Mouse (Mus musculus): ENCODE measurements around the gene Schip1. TPM values are rescaled to one million over a fixed set of nuclear protein-coding genes. Genes with fewer than 3 reads are reported as not detected.
A peak's percentile ranks its signal among the peaks of the same experiment; 100 is the strongest.
"Not testable (repeated sequence)": the region's sequence is repeated elsewhere in the genome, so short reads cannot be mapped to it uniquely, and the experiment has no call there.

The Schip1 gene
- polyA plus RNA-seq, 1 experiment from 2014 or later = 76.9 TPM

- H3K4me1 ChIP-seq (replicated peaks; ENCODE audit: control insufficient read depth, insufficient read depth, low read length); H3K36me3 ChIP-seq (ENCODE audit: control insufficient read depth, insufficient read depth, low read length); H3K9ac ChIP-seq (ENCODE audit: low read length); H3K27ac ChIP-seq (ENCODE audit: low read depth, low read length); ATAC-seq (replicated peaks; ENCODE audit: low FRiP score); DNase-seq (ENCODE audit: low spot score); H3K4me2 ChIP-seq (ENCODE audit: low read depth, low read length, severe bottlenecking); H3K27me3 ChIP-seq (ENCODE audit: control insufficient read depth, insufficient read depth, low read length); H3K4me3 ChIP-seq (ENCODE audit: low read depth, low read length); H3K9me3 ChIP-seq (ENCODE audit: control insufficient read depth, low read length): not testable (repeated sequence)
- 94% methylated on average over 6 of the region's 6 CpGs for WGBS
Observed at GRCm38 (mm10) chr3:68099561-68099960, 35.0 kb downstream of the Schip1 start.

GRCm38 (mm10) chr3:68101343-68101742 lies 36.7 kb downstream of the Schip1 start:
- no peak overlapping the region for H3K9ac ChIP-seq (ENCODE audit: low read length)
- H3K4me1 ChIP-seq (replicated peaks; ENCODE audit: control insufficient read depth, insufficient read depth, low read length) = no peaks in the 10 kb centered on the region
- ATAC-seq (replicated peaks; ENCODE audit: low FRiP score) (no peak), DNase-seq (ENCODE audit: low spot score) (no peak)
- no peak overlapping the region for H3K27ac ChIP-seq (ENCODE audit: low read depth, low read length)
- no peak overlapping the region for H3K4me2 ChIP-seq (ENCODE audit: low read depth, low read length, severe bottlenecking)
- H3K4me3 ChIP-seq (ENCODE audit: low read depth, low read length) = no peak overlapping the region
- no peaks in the 10 kb centered on the region for H3K36me3 ChIP-seq (ENCODE audit: control insufficient read depth, insufficient read depth, low read length)
- H3K9me3 ChIP-seq (ENCODE audit: control insufficient read depth, low read length) = no peaks in the 10 kb centered on the region
- WGBS = 74% methylated on average over 4 of the region's 4 CpGs
- H3K27me3 ChIP-seq (ENCODE audit: control insufficient read depth, insufficient read depth, low read length) = no peaks in the 10 kb centered on the region

- H3K9me3 ChIP-seq (ENCODE audit: control insufficient read depth, low read length) = no peaks in the 10 kb centered on the region
- H3K36me3 ChIP-seq (ENCODE audit: control insufficient read depth, insufficient read depth, low read length) = no peaks in the 10 kb centered on the region
- H3K27ac ChIP-seq (ENCODE audit: low read depth, low read length) = no peak overlapping the region
- ATAC-seq (replicated peaks; ENCODE audit: low FRiP score) (no peak), DNase-seq (ENCODE audit: low spot score) (no peak)
- H3K9ac ChIP-seq (ENCODE audit: low read length) = no peak overlapping the region
- no peak overlapping the region for H3K4me2 ChIP-seq (ENCODE audit: low read depth, low read length, severe bottlenecking)
- 49% methylated on average over 2 of the region's 2 CpGs for WGBS
- H3K4me3 ChIP-seq (ENCODE audit: low read depth, low read length) = no peak overlapping the region
- H3K4me1 ChIP-seq (replicated peaks; ENCODE audit: control insufficient read depth, insufficient read depth, low read length) = no peaks in the 10 kb centered on the region
- H3K27me3 ChIP-seq (ENCODE audit: control insufficient read depth, insufficient read depth, low read length) = no peaks in the 10 kb centered on the region
Observed at GRCm38 (mm10) chr3:68105081-68105685, 40.6 kb downstream of the Schip1 start.

GRCm38 (mm10) chr3:68121338-68121737 lies 56.7 kb downstream of the Schip1 start:
- H3K9ac ChIP-seq (ENCODE audit: low read length) = no peak overlapping the region
- H3K27me3 ChIP-seq (ENCODE audit: control insufficient read depth, insufficient read depth, low read length) = no peaks in the 10 kb centered on the region
- no peaks in the 10 kb centered on the region for H3K9me3 ChIP-seq (ENCODE audit: control insufficient read depth, low read length)
- H3K4me2 ChIP-seq (ENCODE audit: low read depth, low read length, severe bottlenecking) = no peak overlapping the region
- H3K36me3 ChIP-seq (ENCODE audit: control insufficient read depth, insufficient read depth, low read length) = no peaks in the 10 kb centered on the region
- no peak overlapping the region for H3K27ac ChIP-seq (ENCODE audit: low read depth, low read length)
- 75% methylated on average over 5 of the region's 5 CpGs for WGBS
- ATAC-seq (replicated peaks; ENCODE audit: low FRiP score) (no peak), DNase-seq (ENCODE audit: low spot score) (no peak)
- H3K4me3 ChIP-seq (ENCODE audit: low read depth, low read length) = no peak overlapping the region
- H3K4me1 ChIP-seq (replicated peaks; ENCODE audit: control insufficient read depth, insufficient read depth, low read length) = no peaks in the 10 kb centered on the region

GRCm38 (mm10) chr3:68126284-68126856 lies 61.8 kb downstream of the Schip1 start:
- H3K9me3 ChIP-seq (ENCODE audit: control insufficient read depth, low read length) = no peaks in the 10 kb centered on the region
- no peak for ATAC-seq (replicated peaks; ENCODE audit: low FRiP score)
- no peaks in the 10 kb centered on the region for H3K4me1 ChIP-seq (replicated peaks; ENCODE audit: control insufficient read depth, insufficient read depth, low read length)
- H3K36me3 ChIP-seq (ENCODE audit: control insufficient read depth, insufficient read depth, low read length) = no peaks in the 10 kb centered on the region
- H3K27ac ChIP-seq (ENCODE audit: low read depth, low read length) = no peak overlapping the region
- no peak overlapping the region for H3K9ac ChIP-seq (ENCODE audit: low read length)
- H3K27me3 ChIP-seq (ENCODE audit: control insufficient read depth, insufficient read depth, low read length) = no peaks in the 10 kb centered on the region
- WGBS = 78% methylated on average over 6 of the region's 6 CpGs
- no peak overlapping the region for H3K4me2 ChIP-seq (ENCODE audit: low read depth, low read length, severe bottlenecking)
- no peak for DNase-seq (ENCODE audit: low spot score)
- no peak overlapping the region for H3K4me3 ChIP-seq (ENCODE audit: low read depth, low read length)

GRCm38 (mm10) chr3:68130386-68130785 lies 65.8 kb downstream of the Schip1 start:
- H3K4me2 ChIP-seq (ENCODE audit: low read depth, low read length, severe bottlenecking) = no peak overlapping the region
- H3K27ac ChIP-seq (ENCODE audit: low read depth, low read length) = no peak overlapping the region
- H3K4me3 ChIP-seq (ENCODE audit: low read depth, low read length) = no peak overlapping the region
- no peaks in the 10 kb centered on the region for H3K9me3 ChIP-seq (ENCODE audit: control insufficient read depth, low read length)
- 82% methylated on average over 1 of the region's 1 CpGs for WGBS
- no peaks in the 10 kb centered on the region for H3K4me1 ChIP-seq (replicated peaks; ENCODE audit: control insufficient read depth, insufficient read depth, low read length)
- no peak for DNase-seq (ENCODE audit: low spot score)
- no peak overlapping the region for H3K9ac ChIP-seq (ENCODE audit: low read length)
- no peaks in the 10 kb centered on the region for H3K36me3 ChIP-seq (ENCODE audit: control insufficient read depth, insufficient read depth, low read length)
- ATAC-seq (replicated peaks; ENCODE audit: low FRiP score) = no peak
- no peaks in the 10 kb centered on the region for H3K27me3 ChIP-seq (ENCODE audit: control insufficient read depth, insufficient read depth, low read length)

GRCm38 (mm10) chr3:68138833-68139627 lies 74.4 kb downstream of the Schip1 start:
- ATAC-seq (replicated peaks; ENCODE audit: low FRiP score) = peak; percentile 89
- Histone ChIP-seq H3K4me2 (ENCODE audit: low read depth, low read length, severe bottlenecking) (no peak overlapping the region), H3K27ac (ENCODE audit: low read depth, low read length) (0 out of 2 replicates have a peak overlapping the region, but pooled peaks have one; percentile 34), H3K36me3 (ENCODE audit: control insufficient read depth, insufficient read depth, low read length) (no peaks in the 10 kb centered on the region), H3K4me1 (replicated peaks; ENCODE audit: control insufficient read depth, insufficient read depth, low read length) (no peaks in the 10 kb centered on the region), H3K27me3 (ENCODE audit: control insufficient read depth, insufficient read depth, low read length) (no peaks in the 10 kb centered on the region), H3K9me3 (ENCODE audit: control insufficient read depth, low read length) (no peaks in the 10 kb centered on the region), H3K9ac (ENCODE audit: low read length) (no peak overlapping the region), H3K4me3 (ENCODE audit: low read depth, low read length) (no peak overlapping the region)
- 32% methylated on average over 5 of the region's 5 CpGs for WGBS
- peak; percentile 51 for DNase-seq (ENCODE audit: low spot score)

GRCm38 (mm10) chr3:68150688-68151087 lies 86.1 kb downstream of the Schip1 start:
- no peak overlapping the region for H3K4me3 ChIP-seq (ENCODE audit: low read depth, low read length)
- H3K27me3 ChIP-seq (ENCODE audit: control insufficient read depth, insufficient read depth, low read length) = no peaks in the 10 kb centered on the region
- H3K9me3 ChIP-seq (ENCODE audit: control insufficient read depth, low read length) = no peaks in the 10 kb centered on the region
- H3K9ac ChIP-seq (ENCODE audit: low read length) = no peak overlapping the region
- ATAC-seq (replicated peaks; ENCODE audit: low FRiP score) (no peak), DNase-seq (ENCODE audit: low spot score) (no peak)
- WGBS = 86% methylated on average over 8 of the region's 8 CpGs
- no peaks in the 10 kb centered on the region for H3K4me1 ChIP-seq (replicated peaks; ENCODE audit: control insufficient read depth, insufficient read depth, low read length)
- no peaks in the 10 kb centered on the region for H3K36me3 ChIP-seq (ENCODE audit: control insufficient read depth, insufficient read depth, low read length)
- no peak overlapping the region for H3K4me2 ChIP-seq (ENCODE audit: low read depth, low read length, severe bottlenecking)
- no peak overlapping the region for H3K27ac ChIP-seq (ENCODE audit: low read depth, low read length)
